Mouse (Mus musculus): Measurements from ENCODE around the gene Dcaf6. TPM values are rescaled to one million over a fixed set of nuclear protein-coding genes. Genes with fewer than 3 reads are reported as not detected.

Gene Dcaf6
- total RNA-seq (2021) = 10 to 100 TPM; 32.0 to 35.0 TPM
- long read RNA-seq, experiment 1, full-length matches to known transcripts = 1 of 6 reads
- long read RNA-seq, experiment 1, partial matches to known transcripts = 2 of 6 reads
- long read RNA-seq, experiment 1, other reads (novel, unspliced or antisense) = 3 of 6 reads
- long read RNA-seq, experiment 2, full-length matches to known transcripts = 1 of 4 reads
- long read RNA-seq, experiment 2, partial matches to known transcripts = 2 of 4 reads
- long read RNA-seq, experiment 2, other reads (novel, unspliced or antisense) = 1 of 4 reads

DNA sequence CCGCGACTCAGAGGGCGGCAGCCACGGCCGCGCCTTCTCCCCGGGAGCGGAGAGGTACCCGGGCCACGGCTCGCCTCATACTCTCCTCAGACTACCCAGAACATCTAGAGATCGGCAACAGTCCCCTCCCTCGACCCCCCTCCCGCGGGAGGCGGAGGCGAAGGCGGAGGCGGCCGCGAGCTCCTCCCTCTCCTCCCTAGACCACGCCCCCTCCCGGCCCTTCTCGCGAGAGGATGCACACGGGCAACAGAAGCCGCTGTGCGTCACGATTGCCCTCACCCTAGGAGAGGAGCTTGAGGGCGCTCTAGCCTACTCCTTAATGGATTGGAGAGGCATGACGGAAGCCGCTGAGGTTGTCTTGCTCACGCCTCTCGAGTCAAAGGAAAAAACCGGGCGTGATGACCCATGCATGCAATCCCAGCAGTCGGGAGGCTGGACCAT lies at the start of gene Dcaf6, which contains the start of gene Mpc2:
Gene Dcaf6, minus strand, starts transcription at position 116 of the 441 bp plus-strand sequence.
Gene Mpc2, plus strand, starts transcription at position 278 of the 441 bp plus-strand sequence.
- DNase-seq = peak; percentile 100

DNA sequence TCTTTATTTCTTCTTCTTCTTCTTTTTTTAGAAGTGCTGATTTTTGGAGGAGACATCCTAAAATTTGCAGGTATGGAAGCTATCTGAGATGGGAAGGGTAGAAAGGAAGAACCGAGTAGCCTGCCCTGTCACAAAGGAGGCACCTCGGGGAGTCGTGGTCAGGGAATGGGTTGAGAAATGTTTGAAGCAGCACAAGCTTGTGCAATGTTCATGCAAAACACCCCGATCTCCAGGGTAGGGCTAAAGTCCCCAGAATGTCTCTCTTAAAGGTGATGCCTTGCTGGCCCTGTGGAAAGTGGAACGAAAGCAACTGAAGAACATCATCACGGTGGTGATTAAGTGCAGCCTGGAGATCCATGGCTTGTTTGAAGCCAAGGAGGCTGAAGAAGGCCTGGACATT lies 46.0 kb upstream of the Dcaf6 start:
- DNase-seq = peak in 1 of 2 experiments; percentile 7

DNA sequence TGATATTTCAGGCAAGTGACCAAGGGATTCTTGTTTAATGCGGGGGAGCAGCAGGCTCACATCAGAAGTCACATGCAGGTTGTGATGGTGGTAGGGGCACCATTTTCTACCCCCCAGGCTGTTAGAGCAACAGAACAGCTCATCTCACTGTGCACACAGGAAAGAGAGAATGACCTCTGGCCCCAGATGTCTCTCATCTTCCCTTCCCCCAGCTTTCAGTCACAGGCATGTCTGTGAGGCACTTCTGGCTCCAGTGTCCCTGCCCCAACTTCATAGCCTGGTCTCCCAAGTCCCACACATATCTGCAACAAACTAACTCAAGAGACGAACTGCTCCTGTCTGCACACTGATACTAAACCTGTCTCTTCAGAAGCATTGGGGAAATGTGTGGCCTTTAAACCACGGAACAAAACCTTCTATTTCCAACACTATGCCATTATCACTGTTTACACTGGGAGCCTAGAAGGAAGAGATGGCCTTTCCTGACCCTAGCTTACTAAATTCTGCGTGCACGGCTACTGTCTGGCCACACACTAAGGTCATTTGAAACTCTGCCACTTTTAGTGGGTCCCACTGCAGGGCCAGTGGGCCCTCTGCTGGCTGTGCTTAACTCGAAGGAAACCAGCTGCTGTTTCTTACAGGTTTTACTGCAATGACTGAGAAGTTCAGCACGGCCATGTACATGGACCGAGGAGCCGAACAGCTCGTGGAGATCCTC lies 43.2 kb upstream of the Dcaf6 start:
- peak; percentile 68 to 77 for DNase-seq

DNA sequence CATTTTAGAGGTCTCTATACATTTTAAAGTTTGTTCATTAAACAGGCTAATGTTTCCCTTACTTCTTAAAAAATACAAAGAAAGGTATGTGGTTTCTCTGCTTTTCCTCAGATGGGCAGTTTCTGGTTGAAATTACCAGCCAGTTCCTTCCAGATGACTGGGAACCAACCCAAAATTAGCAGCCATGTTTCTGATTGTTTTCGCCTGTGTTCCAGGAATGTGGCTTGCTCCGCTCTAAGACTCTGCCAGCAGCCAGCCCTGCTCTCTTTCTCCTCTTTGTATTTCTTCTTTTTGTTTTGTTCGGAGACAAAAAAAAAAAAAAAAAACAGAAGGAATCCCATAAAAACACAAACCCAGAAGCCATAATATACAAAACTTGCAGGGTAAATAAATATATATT lies 38.6 kb upstream of the Dcaf6 start:
- no peak for DNase-seq

DNA sequence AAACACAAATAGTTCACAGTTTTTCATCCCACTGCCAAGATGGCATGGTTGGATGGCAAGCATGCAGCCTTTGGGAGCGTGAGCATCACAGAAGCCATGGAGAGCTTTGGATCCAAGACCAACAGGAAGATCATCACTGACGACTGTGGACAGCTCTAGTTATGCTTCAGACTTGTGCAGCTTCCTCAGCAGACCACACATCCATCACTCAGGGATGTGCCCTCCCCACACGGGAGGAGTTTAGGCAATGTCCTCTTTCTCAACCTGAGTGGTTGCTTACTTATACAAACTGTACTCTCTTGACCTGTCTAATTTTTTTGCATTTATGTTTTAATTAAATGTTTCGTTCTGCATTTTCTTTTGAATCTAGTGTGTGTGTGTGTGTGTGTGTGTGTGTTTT lies 28.9 kb upstream of the Dcaf6 start:
- DNase-seq = no peak

DNA sequence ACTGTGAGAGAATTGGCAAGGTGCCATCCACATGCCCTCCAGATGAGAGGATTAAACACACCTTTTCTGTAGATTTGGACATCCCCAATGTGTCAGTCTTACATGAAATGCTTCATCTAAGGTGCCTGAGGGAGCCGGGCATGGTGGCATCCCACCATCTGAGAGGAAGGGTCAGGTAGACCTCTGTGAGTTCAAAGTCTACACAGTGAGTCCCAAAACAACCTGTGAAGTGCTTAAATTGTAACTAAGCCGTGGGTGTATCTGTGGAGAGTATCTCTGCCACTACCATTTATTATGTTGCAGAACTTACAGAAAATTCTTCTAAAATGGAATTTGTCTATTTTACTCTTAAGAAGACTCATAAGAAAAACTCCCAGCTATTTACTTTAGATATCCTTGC lies 25.8 kb upstream of the Dcaf6 start:
- DNase-seq = no peak

- DNase-seq = no peak
Measured at GRCm38 (mm10) chr1:165484688-165485233, 24.5 kb upstream of the Dcaf6 start, which contains the start of gene Adcy10. Gene Adcy10, plus strand, starts transcription at chr1:165485183.

- no peak for DNase-seq
Measured at GRCm38 (mm10) chr1:165471490-165471889, 11.2 kb upstream of the Dcaf6 start.

GRCm38 (mm10) chr1:165469717-165470116 lies 9.4 kb upstream of the Dcaf6 start:
- no peak for DNase-seq

DNA sequence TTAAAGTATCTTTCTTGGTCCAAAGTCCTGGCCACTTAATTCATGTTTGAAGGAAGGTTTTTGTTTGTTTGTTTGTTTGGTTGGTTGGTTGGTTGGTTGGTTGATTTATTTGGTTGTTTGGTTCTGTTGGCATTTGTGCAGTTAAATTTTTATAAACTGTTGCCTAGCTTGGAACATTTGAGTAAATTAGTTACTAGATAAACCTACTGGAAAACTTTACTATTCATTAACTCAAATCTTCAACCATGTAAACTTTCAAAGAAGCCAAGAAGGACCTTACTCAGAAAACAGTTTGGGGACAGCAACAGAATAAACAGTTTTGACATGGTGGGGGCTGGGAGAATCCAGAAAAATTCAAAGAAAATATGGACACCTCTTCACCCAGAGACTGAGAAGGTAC lies 8.7 kb upstream of the Dcaf6 start:
- no peak for DNase-seq

DNA sequence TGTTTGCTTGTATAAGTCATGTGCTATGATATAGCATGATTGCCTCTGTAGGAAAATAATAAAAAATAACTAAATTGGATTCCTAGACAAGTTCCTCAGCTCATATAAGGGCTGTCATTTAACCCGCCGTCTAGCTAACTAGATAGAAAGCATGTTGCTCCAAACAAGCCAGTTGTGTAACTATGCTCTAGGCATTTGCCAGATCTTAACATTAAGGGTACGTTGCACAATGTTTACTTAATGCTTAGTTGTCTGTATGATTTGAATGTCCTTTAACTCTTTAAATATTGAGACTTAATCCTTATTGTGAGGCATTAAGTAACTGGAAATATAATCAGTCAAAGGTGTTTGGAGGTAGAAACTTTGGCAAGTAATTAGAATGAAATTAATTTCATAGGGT lies 4.3 kb upstream of the Dcaf6 start:
- DNase-seq = no peak

- no peak for DNase-seq
Measured at GRCm38 (mm10) chr1:165462861-165463260, 2.6 kb upstream of the Dcaf6 start.

- DNase-seq = peak; percentile 3 to 44
Measured at GRCm38 (mm10) chr1:165461681-165462080, 1.4 kb upstream of the Dcaf6 start.

GRCm38 (mm10) chr1:165460801-165461377 lies 614 bp upstream of the Dcaf6 start:
- DNase-seq = peak; percentile 99 to 100

- DNase-seq = peak; percentile 65 to 77
Measured at GRCm38 (mm10) chr1:165459503-165460181, 633 bp downstream of the Dcaf6 start.

- DNase-seq = no peak
Measured at GRCm38 (mm10) chr1:165459041-165459502, 1.2 kb downstream of the Dcaf6 start.

GRCm38 (mm10) chr1:165441719-165442118 lies 18.6 kb downstream of the Dcaf6 start:
- no peak for DNase-seq

- DNase-seq = no peak
Measured at GRCm38 (mm10) chr1:165441201-165441600, 19.1 kb downstream of the Dcaf6 start.

DNA sequence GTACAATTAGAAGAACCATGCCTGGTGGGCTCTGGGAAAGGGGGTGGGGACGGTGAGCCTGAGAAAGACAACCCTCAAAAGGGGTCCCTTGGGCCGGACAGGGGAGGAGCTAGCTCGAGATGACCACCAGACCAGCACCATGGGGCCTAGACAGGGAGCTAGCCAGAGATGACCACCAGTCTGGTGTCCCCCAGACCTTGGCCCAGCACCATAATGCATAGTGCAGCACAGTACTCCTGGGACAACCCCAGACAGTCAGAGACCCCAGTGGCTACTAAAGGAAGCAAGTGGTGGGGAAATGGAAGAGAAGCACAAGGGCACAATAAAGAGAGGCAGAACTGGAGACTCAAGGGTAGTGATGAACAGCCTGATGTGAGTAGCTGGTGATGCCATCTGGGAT lies 19.5 kb downstream of the Dcaf6 start:
- no peak for DNase-seq

DNA sequence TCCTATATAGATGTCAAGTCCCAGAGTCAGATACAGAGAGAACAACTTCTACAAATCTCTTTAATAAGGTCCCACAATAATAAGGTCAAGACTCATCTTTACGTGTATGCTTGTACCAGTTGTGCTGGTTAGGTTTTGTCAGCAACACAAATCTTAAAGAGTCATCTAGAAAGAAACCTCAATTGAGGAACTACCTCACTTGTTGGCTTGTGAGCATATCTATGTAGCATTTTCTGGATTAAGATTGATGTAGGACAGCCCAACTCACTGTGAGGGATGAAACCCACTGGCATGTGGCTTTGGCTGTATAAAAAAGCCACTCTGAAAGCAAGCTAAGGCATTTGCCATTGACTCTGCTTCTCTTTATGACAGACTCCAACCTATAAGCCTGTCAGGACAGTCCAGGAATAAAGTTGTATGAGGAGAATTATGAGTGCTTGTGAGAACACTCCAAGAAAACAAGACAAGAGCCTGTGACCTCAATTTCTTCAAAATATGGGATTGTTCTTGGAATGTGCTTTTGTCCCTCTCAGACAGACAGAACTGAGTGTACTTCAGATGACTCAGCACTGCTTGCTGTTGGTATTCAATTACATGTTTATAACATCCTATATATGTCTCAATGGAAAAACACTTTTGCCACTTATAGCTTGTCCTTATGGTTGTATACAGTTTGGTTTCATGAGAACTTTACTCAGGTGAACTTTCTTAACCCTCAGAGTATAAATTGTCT lies 21.8 kb downstream of the Dcaf6 start:
- DNase-seq = no peak

DNA sequence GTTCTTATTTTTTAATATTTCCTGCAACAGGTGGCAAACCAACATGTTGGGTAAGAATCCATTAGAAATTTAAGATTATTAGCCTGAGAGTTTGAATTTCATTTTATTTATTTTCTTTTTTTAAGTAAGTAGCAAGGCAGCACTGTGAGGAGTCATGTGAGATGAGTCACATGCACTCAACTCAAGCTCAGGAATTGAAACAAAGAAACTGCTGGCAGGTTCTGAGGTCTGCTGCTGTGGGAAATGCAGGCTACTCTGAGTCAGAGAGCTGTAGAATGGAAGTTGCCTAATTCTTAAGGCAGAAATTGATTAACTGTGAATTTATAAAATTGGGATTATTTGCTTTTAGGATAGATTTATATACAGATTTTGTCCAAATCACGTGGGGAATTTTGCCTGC lies 27.4 kb downstream of the Dcaf6 start:
- DNase-seq = peak in 1 of 2 experiments; percentile 13
